Mouse (Mus musculus) megakaryocyte progenitor cell, adult 5-6 weeks (primary cell): Measurements from ENCODE around the gene Tbc1d23. TPM values are rescaled to one million over a fixed set of nuclear protein-coding genes. Genes with fewer than 3 reads are reported as not detected.
A peak's percentile ranks its signal among the peaks of the same experiment; 100 is the strongest.
"Not testable (repeated sequence)": the region's sequence is repeated elsewhere in the genome, so short reads cannot be mapped to it uniquely, and the experiment has no call there.

ENCODE experiments used
- ATAC-seq: replicated peaks from 2 replicates; pipeline ENCODE4 v1.8.0; 2016; ENCODE audit warnings: mild to moderate bottlenecking, moderate TSS enrichment, inconsistent platforms; ENCODE audit not compliant: poor library complexity
- total RNA-seq, 2 experiments: library from RNA; stranded (forward) in 1 of 2; stranded (reverse) in 1 of 2; fragments of 157-497, 149-512 nt in 1 of 2; fragments of 200-1000 nt in 1 of 2; gene quantifications; 2 replicates each; pipeline versions ENCODE4 v1.2.3 to v1.2.4; 2015 to 2017

Tbc1d23 gene
- total RNA-seq, 2 experiments from 2014 or later, result 36.9 to 53.8 TPM

- ATAC-seq, result no peak
Measured at GRCm38 (mm10) chr16:57220361-57220760, 10.9 kb downstream of the Tbc1d23 start.

- ATAC-seq, result peak; percentile 92
Measured at GRCm38 (mm10) chr16:57215957-57216356, 15.3 kb downstream of the Tbc1d23 start.

- peak; percentile 82 for ATAC-seq
Measured at GRCm38 (mm10) chr16:57211037-57211436, 20.3 kb downstream of the Tbc1d23 start.

- ATAC-seq, result no peak
Measured at GRCm38 (mm10) chr16:57208342-57208741, 23.0 kb downstream of the Tbc1d23 start.

GRCm38 (mm10) chr16:57197281-57197680 lies 34.0 kb downstream of the Tbc1d23 start:
- ATAC-seq, result no peak

- peak; percentile 99 for ATAC-seq
Measured at GRCm38 (mm10) chr16:57196590-57196989, 34.7 kb downstream of the Tbc1d23 start.

GRCm38 (mm10) chr16:57191214-57191613 lies 40.1 kb downstream of the Tbc1d23 start:
- ATAC-seq, result no peak

GRCm38 (mm10) chr16:57190390-57190789 lies 40.9 kb downstream of the Tbc1d23 start:
- ATAC-seq, result no peak

- peak; percentile 99 for ATAC-seq
Measured at GRCm38 (mm10) chr16:57189493-57189892, 41.8 kb downstream of the Tbc1d23 start.

- ATAC-seq, result no peak
Measured at GRCm38 (mm10) chr16:57186618-57187017, 44.7 kb downstream of the Tbc1d23 start.

- ATAC-seq, result 0 out of 2 replicates have a peak, but pooled peaks have one; percentile 3
Measured at GRCm38 (mm10) chr16:57182037-57182436, 49.3 kb downstream of the Tbc1d23 start.

- no peak for ATAC-seq
Measured at GRCm38 (mm10) chr16:57181180-57181579, 50.1 kb downstream of the Tbc1d23 start.

GRCm38 (mm10) chr16:57177664-57178063 lies 53.6 kb downstream of the Tbc1d23 start:
- 0 out of 2 replicates have a peak, but pooled peaks have one; percentile 35 for ATAC-seq

GRCm38 (mm10) chr16:57177254-57177653 lies 54.0 kb downstream of the Tbc1d23 start:
- ATAC-seq, result peak; percentile 96

- no peak for ATAC-seq
Measured at GRCm38 (mm10) chr16:57176276-57176675, 55.0 kb downstream of the Tbc1d23 start.

- ATAC-seq, result no peak
Measured at GRCm38 (mm10) chr16:57175751-57176150, 55.6 kb downstream of the Tbc1d23 start.

GRCm38 (mm10) chr16:57174480-57174879 lies 56.8 kb downstream of the Tbc1d23 start:
- not testable (repeated sequence) for ATAC-seq

- ATAC-seq, result no peak
Measured at GRCm38 (mm10) chr16:57171570-57171969, 59.7 kb downstream of the Tbc1d23 start.

GRCm38 (mm10) chr16:57171161-57171560 lies 60.1 kb downstream of the Tbc1d23 start:
- no peak for ATAC-seq

GRCm38 (mm10) chr16:57168236-57168635 lies 63.1 kb downstream of the Tbc1d23 start:
- ATAC-seq, result no peak

GRCm38 (mm10) chr16:57167514-57167912 lies 63.8 kb downstream of the Tbc1d23 start:
- peak; percentile 6; the same call in 1 of the 2 replicates for ATAC-seq

GRCm38 (mm10) chr16:57166611-57167513 lies 64.4 kb downstream of the Tbc1d23 start, which contains the start of gene Nit2:
Nit2 (minus strand) TSS chr16:57167341.
- peak; percentile 95 for ATAC-seq
